Mouse (Mus musculus): Measurements from ENCODE around the gene Arl3. TPM values are rescaled to one million over a fixed set of nuclear protein-coding genes. Genes with fewer than 3 reads are reported as not detected.

Gene Arl3
- total and polyA plus RNA-seq, 3 experiments: 24.1 to 46.5 (median 45.3) TPM

GRCm38 (mm10) chr19:46510401-46510800 is 62.6 kb downstream of the Arl3 start:
- H3K4me3 ChIP-seq (replicated peaks in 1 of 3; ENCODE audit: low read depth in 2 of 3, low read length in 2 of 3, poor library complexity in 1 of 3): no peak overlapping the region
- no peaks in the 10 kb centered on the region for H3K27me3 ChIP-seq (replicated peaks)
- no peaks in the 10 kb centered on the region for H3K9me3 ChIP-seq (replicated peaks; ENCODE audit: low read length)
- dilution Hi-C loops (cut with MboI; ENCODE audit: extremely low pct_ligation_motif_present, extremely low pct_unique_long_range_greater_than_20kb, low sequenced_read_pairs) (no loop called here), in situ Hi-C loops (cut with MboI; ENCODE audit: low pct_ligation_motif_present, low pct_unique_long_range_greater_than_20kb, low sequenced_read_pairs) (no loop called here)
- no peak overlapping the region for H3K27ac ChIP-seq (ENCODE audit: insufficient read depth, low read depth)
- TF ChIP-seq ELF1 (IDR thresholded peaks at IDR 0.05; ENCODE audit: low read depth, low read length) (no peak), IRF4 (IDR thresholded peaks at IDR 0.05; ENCODE audit: low read depth, low read length) (no peak), RAD21 (IDR thresholded peaks at IDR 0.05; ENCODE audit: low read depth, low read length) (no peak), CHD1 (IDR thresholded peaks at IDR 0.05; ENCODE audit: low read depth, low read length) (no peak), UBTF (IDR thresholded peaks at IDR 0.05; ENCODE audit: low read depth, low read length) (no peak), JUN (IDR thresholded peaks at IDR 0.05; ENCODE audit: insufficient read depth, low read depth, low read length) (no peak), CHD2 (IDR thresholded peaks at IDR 0.05; ENCODE audit: low read length) (no peak), E2F4 (IDR thresholded peaks at IDR 0.05; ENCODE audit: insufficient replicate concordance, low read depth, low read length) (no peak)
- peaks cover 24 to 67% of the 10 kb centered on the region in 2 experiments for H3K4me1 ChIP-seq (ENCODE audit: control insufficient read depth in 1 of 2, insufficient read depth in 2 of 2)
- DNase-seq (ENCODE audit: extremely low read depth): no peak
- peaks cover 50 to 93% of the 10 kb centered on the region in 2 experiments for H3K36me3 ChIP-seq (replicated peaks in 1 of 2; ENCODE audit: control insufficient read depth in 1 of 2, insufficient read depth in 1 of 2, low read length in 1 of 2)
- no peak overlapping the region for H3K4me2 ChIP-seq (ENCODE audit: insufficient read depth, low read depth, poor library complexity, severe bottlenecking)
- no peak overlapping the region for H3K9ac ChIP-seq (ENCODE audit: insufficient read depth, low read depth)
- peaks cover 61% of the 10 kb centered on the region for H3K79me2 ChIP-seq (replicated peaks; ENCODE audit: control insufficient read depth, extremely low read depth, insufficient read depth, poor library complexity, severe bottlenecking)

- Histone ChIP-seq H3K36me3 (replicated peaks in 1 of 2; ENCODE audit: control insufficient read depth in 1 of 2, insufficient read depth in 1 of 2, low read length in 1 of 2) (peaks cover 44 to 92% of the 10 kb centered on the region in 2 experiments), H3K79me2 (replicated peaks; ENCODE audit: control insufficient read depth, extremely low read depth, insufficient read depth, poor library complexity, severe bottlenecking) (peaks cover 67% of the 10 kb centered on the region), H3K27ac (ENCODE audit: insufficient read depth, low read depth) (no peak overlapping the region), H3K9ac (ENCODE audit: insufficient read depth, low read depth) (no peak overlapping the region), H3K9me3 (replicated peaks; ENCODE audit: low read length) (no peaks in the 10 kb centered on the region), H3K4me3 (replicated peaks in 1 of 3; ENCODE audit: low read depth in 2 of 3, low read length in 2 of 3, poor library complexity in 1 of 3) (no peak overlapping the region), H3K4me2 (ENCODE audit: insufficient read depth, low read depth, poor library complexity, severe bottlenecking) (no peak overlapping the region), H3K27me3 (replicated peaks) (no peaks in the 10 kb centered on the region), H3K4me1 (ENCODE audit: control insufficient read depth in 1 of 2, insufficient read depth in 2 of 2) (peaks cover 24 to 74% of the 10 kb centered on the region in 2 experiments)
- no peak for DNase-seq (ENCODE audit: extremely low read depth)
- dilution Hi-C loops (cut with MboI; ENCODE audit: extremely low pct_ligation_motif_present, extremely low pct_unique_long_range_greater_than_20kb, low sequenced_read_pairs): no loop called here
- TF ChIP-seq UBTF (IDR thresholded peaks at IDR 0.05; ENCODE audit: low read depth, low read length) (no peak), RCOR1 (conservative IDR thresholded peaks at IDR 0.05; ENCODE audit: low read depth, low read length) (no peak), USF1 (IDR thresholded peaks at IDR 0.05; ENCODE audit: low read depth, low read length) (no peak), HCFC1 (IDR thresholded peaks at IDR 0.05; ENCODE audit: low read depth, low read length) (no peak), ZC3H11A (IDR thresholded peaks at IDR 0.05; ENCODE audit: low read depth, low read length) (no peak), CHD2 (IDR thresholded peaks at IDR 0.05; ENCODE audit: low read length) (no peak), BHLHE40 (IDR thresholded peaks at IDR 0.05; ENCODE audit: low read depth, low read length) (no peak), TBP (conservative IDR thresholded peaks at IDR 0.05; ENCODE audit: low read depth, low read length) (no peak), TCF12 (IDR thresholded peaks at IDR 0.05; ENCODE audit: low read depth, low read length) (no peak), IRF4 (IDR thresholded peaks at IDR 0.05; ENCODE audit: low read depth, low read length) (no peak), ZMIZ1 (IDR thresholded peaks at IDR 0.05; ENCODE audit: low read depth, low read length) (no peak), MEF2A (IDR thresholded peaks at IDR 0.05; ENCODE audit: borderline replicate concordance, low read depth, low read length) (no peak), NELFE (IDR thresholded peaks at IDR 0.05; ENCODE audit: low read depth, low read length) (no peak), POLR2A (IDR thresholded peaks at IDR 0.05; ENCODE audit: low read depth, low read length) (no peak), CTCF (conservative IDR thresholded peaks at IDR 0.05 in 1 of 2, IDR thresholded peaks at IDR 0.05 in 1 of 2; ENCODE audit: low read depth in 2 of 2, low read length in 2 of 2) (no peak), E2F4 (IDR thresholded peaks at IDR 0.05; ENCODE audit: insufficient replicate concordance, low read depth, low read length) (no peak), ZNF384 (IDR thresholded peaks at IDR 0.05; ENCODE audit: low read depth, low read length) (no peak), MYC (IDR thresholded peaks at IDR 0.05; ENCODE audit: low read depth, low read length) (no peak), NRF1 (IDR thresholded peaks at IDR 0.05; ENCODE audit: low read depth, low read length) (no peak), ZKSCAN1 (IDR thresholded peaks at IDR 0.05; ENCODE audit: borderline replicate concordance, low read depth, low read length) (no peak)
- in situ Hi-C loops (cut with MboI; ENCODE audit: low pct_ligation_motif_present, low pct_unique_long_range_greater_than_20kb, low sequenced_read_pairs): no loop called here
Measured at GRCm38 (mm10) chr19:46509736-46510135, 63.3 kb downstream of the Arl3 start.

Data from CH12.LX (cell line).